15 mouse cellular contexts compared by ENCODE assay signal in genomic region chr1:65337768-65338167, GRCm38 (mm10). TPM values are rescaled to one million over a fixed set of nuclear protein-coding genes. Genes with fewer than 3 reads are reported as not detected.
"Had no signal": no experiment of that assay in that cellular context is flagged by ENCODE, and none has a peak within 500 bp of the region (broad histone marks: within the 10 kb centered on the region; RNA-seq: fewer than 3 reads in every experiment).

No protein-coding gene starts in this region.

- H3K27me3 ChIP-seq: limb, embryonic 12.5 days; liver, embryonic 15.5 days; midbrain, embryonic 13.5 days had no signal

- H3K36me3 ChIP-seq: limb, embryonic 12.5 days; liver, embryonic 15.5 days; midbrain, embryonic 13.5 days had no signal

- H3K4me2 ChIP-seq: limb, embryonic 12.5 days; liver, embryonic 15.5 days; midbrain, embryonic 13.5 days had no signal

- ATAC-seq: lung, postnatal 0 days; midbrain, embryonic 13.5 days had no signal

- H3K9ac ChIP-seq: limb, embryonic 12.5 days; liver, embryonic 15.5 days; midbrain, embryonic 13.5 days had no signal

- H3K9me3 ChIP-seq: limb, embryonic 12.5 days; liver, embryonic 15.5 days; midbrain, embryonic 13.5 days had no signal

- H3K4me3 ChIP-seq: limb, embryonic 12.5 days; liver, embryonic 15.5 days; midbrain, embryonic 13.5 days had no signal

- H3K27ac ChIP-seq: kidney, postnatal 0 days; limb, embryonic 12.5 days; liver, embryonic 15.5 days; midbrain, embryonic 13.5 days had no signal

- DNase-seq: kidney, adult 9 months; kidney, postnatal 4 days; liver; lung, adult 2 months; lung, postnatal 36 days; spleen, adult 18-20 months; thymus, adult 18-20 months; thymus, postnatal 14 days had no signal

- H3K4me1 ChIP-seq: limb, embryonic 12.5 days; liver, embryonic 15.5 days had no signal

RNA-seq across cellular contexts. Expression of gene Pth2r, which starts 55.9 kb away (rescaled TPM):
- total RNA-seq: megakaryocyte progenitor cell, adult 5-6 weeks had no signal
- polyA plus RNA-seq: kidney, postnatal 0 days; limb, embryonic 12.5 days; liver, embryonic 15.5 days; lung, adult 2 months; lung, postnatal 0 days; stomach, embryonic 14.5 days had no signal
